Mouse (Mus musculus) intestine, embryonic 16.5 days (tissue): ENCODE measurements around the gene Stat5b. TPM values are rescaled to one million over a fixed set of nuclear protein-coding genes. Genes with fewer than 3 reads are reported as not detected.

ENCODE experiments used
- ATAC-seq: fragments of 200-750 bp; cut with Nextera tagmentation; 2 replicates; pipeline ENCODE4 v1.8.0; 2017; ENCODE audit warnings: moderate TSS enrichment, moderate library complexity
- H3K27ac ChIP-seq: fragments of 300-500 bp; sonication (generic); 2 replicates; pipeline ENCODE4 v1.5.1; 2014; ENCODE audit warnings: mild to moderate bottlenecking, low read length
- H3K27me3 ChIP-seq: fragments of 300-500 bp; sonication (generic); replicated peaks from 2 replicates; pipeline ENCODE4 v1.6.1; 2014; ENCODE audit warnings: low read length, control low read depth, mixed read lengths; ENCODE audit not compliant: control insufficient read depth, insufficient read depth
- H3K36me3 ChIP-seq: fragments of 300-500 bp; sonication (generic); 2 replicates; pipeline ENCODE4 v1.6.1; 2014; ENCODE audit warnings: low read length, control low read depth; ENCODE audit not compliant: control insufficient read depth, insufficient read depth
- H3K4me1 ChIP-seq: fragments of 300-500 bp; sonication (generic); 2 replicates; pipeline ENCODE4 v1.6.1; 2014; ENCODE audit warnings: low read length, control low read depth, mixed read lengths; ENCODE audit not compliant: control insufficient read depth, insufficient read depth
- H3K4me2 ChIP-seq: fragments of 300-500 bp; sonication (generic); 2 replicates; pipeline ENCODE4 v1.6.1; 2014; ENCODE audit warnings: low read depth, low read length, control low read depth
- H3K4me3 ChIP-seq: fragments of 300-500 bp; sonication (generic); 2 replicates; pipeline ENCODE4 v1.5.1; 2014; ENCODE audit warnings: mild to moderate bottlenecking, low read length
- H3K9ac ChIP-seq: fragments of 300-500 bp; sonication (generic); 2 replicates; pipeline ENCODE4 v1.6.1; 2014; ENCODE audit warnings: low read depth, low read length
- H3K9me3 ChIP-seq: fragments of 300-500 bp; sonication (generic); 2 replicates; pipeline ENCODE4 v1.6.1; 2016; ENCODE audit warnings: low read length, control low read depth; ENCODE audit not compliant: control insufficient read depth
- WGBS: fragments of 180-500 bp; shearing (Covaris S2); extraction: QIAGEN DNeasy Blood & Tissue Kit; methylation state at CpG from one replicate; pipeline ENCODE4 v1.1.7; 2014; 5-methylcytosine and 5-hydroxymethylcytosine counted together
- polyA plus RNA-seq: library from polyadenylated mRNA; unstranded; fragments of >200 nt; fragmentation: Nextera tagmentation; extraction: Ambion mirVana; gene quantifications from 2 replicates; pipeline ENCODE4 v1.2.1, GENCODE M21; 2015

The Stat5b gene
- polyA plus RNA-seq, 1 experiment from 2014 or later: 22.8 TPM

DNA sequence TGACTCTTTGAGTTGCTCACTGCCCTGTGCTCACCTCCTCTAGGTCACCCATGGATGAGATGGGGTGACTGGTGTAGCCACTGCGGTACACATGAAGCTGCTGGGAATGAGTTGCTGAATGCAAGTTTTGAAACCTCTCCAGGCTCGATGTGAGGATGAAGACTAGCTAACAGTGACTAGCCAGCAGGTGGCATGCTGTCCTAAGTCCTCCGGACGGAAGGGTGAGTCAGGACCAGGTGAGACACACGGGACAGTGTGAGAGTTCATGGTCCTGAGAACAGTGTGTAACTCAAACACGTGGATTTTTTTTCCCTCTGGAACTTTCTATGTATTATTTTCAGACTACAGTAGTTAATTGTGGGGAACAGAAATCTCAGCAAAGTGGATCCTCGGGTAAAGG, 17.1 kb downstream of the Stat5b start:
- peak; percentile 65 for ATAC-seq

DNA sequence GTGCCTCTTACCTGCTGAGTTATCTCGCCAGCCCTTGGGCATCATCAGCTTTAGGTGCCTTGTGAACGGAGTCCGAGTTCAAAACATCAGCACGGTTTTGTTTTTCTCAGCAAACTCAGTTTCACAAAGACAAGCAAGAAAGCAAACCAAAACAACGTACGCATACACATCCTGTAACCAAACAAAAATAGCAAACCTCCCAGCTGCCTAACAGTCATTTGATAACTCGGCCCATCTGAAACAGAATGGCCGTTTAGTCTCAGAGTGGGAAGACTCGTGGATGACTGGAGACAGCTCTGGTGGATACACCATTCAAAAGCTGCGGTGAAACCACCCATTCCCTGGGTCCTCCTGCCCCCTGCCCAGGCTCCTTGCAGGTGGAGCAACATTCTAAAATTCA, 19.1 kb downstream of the Stat5b start:
- 79% methylated on average over 10 of the region's 10 CpGs for WGBS
- H3K9ac ChIP-seq: no peak overlapping the region
- no peak for ATAC-seq
- no peaks in the 10 kb centered on the region for H3K9me3 ChIP-seq
- H3K27ac ChIP-seq: no peak overlapping the region
- H3K4me1 ChIP-seq: peaks cover 15% of the 10 kb centered on the region
- H3K36me3 ChIP-seq: no peaks in the 10 kb centered on the region
- no peak overlapping the region for H3K4me2 ChIP-seq
- H3K27me3 ChIP-seq: no peaks in the 10 kb centered on the region
- no peak overlapping the region for H3K4me3 ChIP-seq

More for the DNA sequence above, 17.1 kb downstream of the Stat5b start:
- Histone ChIP-seq H3K27me3 (no peaks in the 10 kb centered on the region), H3K4me1 (peaks cover 4% of the 10 kb centered on the region; the same call in 1 of the 2 replicates), H3K36me3 (no peaks in the 10 kb centered on the region), H3K4me2 (no peak overlapping the region), H3K9me3 (no peaks in the 10 kb centered on the region), H3K27ac (no peak overlapping the region), H3K9ac (no peak overlapping the region), H3K4me3 (no peak overlapping the region)
- 54% methylated on average over 7 of the region's 7 CpGs for WGBS

DNA sequence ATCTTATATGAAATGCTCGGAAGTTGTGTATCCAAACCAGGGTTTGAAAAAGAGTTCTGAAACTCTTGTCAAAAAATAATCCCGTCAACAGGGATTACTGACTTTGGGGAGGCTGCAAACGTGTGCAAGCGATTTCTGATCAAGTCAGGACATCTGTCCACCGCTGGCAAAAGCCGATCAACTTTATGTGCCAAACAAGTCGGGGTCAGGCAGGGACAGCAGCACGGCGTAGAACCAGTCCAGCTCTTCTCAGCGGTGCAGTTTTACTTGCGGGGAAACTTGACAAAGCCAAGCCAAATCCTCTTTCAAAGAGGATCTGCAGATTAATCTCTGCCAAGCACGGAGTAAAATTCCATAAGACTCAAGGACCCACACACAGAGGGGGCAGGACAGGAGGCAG, 20.8 kb downstream of the Stat5b start:
- H3K27me3 ChIP-seq: no peaks in the 10 kb centered on the region
- WGBS: 85% methylated on average over 12 of the region's 12 CpGs
- H3K4me2 ChIP-seq: no peak overlapping the region
- no peaks in the 10 kb centered on the region for H3K36me3 ChIP-seq
- peaks cover 15% of the 10 kb centered on the region for H3K4me1 ChIP-seq
- H3K27ac ChIP-seq: no peak overlapping the region
- H3K4me3 ChIP-seq: no peak overlapping the region
- no peak for ATAC-seq
- no peak overlapping the region for H3K9ac ChIP-seq
- no peaks in the 10 kb centered on the region for H3K9me3 ChIP-seq

DNA sequence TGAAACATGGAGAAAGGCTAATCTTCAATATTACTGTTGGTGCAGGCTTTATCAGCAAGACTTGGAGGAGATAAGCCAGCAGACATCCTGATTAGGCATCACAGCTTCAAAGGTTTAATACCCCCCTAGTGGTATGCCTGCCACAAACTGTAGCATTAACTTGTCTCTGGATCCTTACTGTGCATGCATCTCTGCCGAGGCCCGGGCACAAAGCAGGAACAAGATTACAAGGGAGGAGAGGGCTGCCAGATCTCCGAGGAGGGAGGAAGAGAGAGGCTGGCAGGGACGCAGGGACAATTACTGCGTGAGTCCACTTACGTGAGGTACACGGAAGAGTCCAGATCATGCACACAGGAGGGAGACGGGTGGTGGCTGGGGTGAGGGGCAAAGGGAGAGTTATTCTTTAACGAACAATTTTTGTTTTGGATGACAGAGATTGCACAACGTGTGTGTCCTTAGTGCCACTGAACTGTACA, 21.8 kb downstream of the Stat5b start:
- H3K4me3 ChIP-seq: no peak overlapping the region
- H3K27ac ChIP-seq: no peak overlapping the region
- H3K9me3 ChIP-seq: no peaks in the 10 kb centered on the region
- no peak overlapping the region for H3K9ac ChIP-seq
- H3K4me1 ChIP-seq: peaks cover 11% of the 10 kb centered on the region; the same call in 1 of the 2 replicates
- ATAC-seq: peak; percentile 74
- 49% methylated on average over 10 of the region's 10 CpGs for WGBS
- H3K36me3 ChIP-seq: no peaks in the 10 kb centered on the region
- H3K4me2 ChIP-seq: no peak overlapping the region
- no peaks in the 10 kb centered on the region for H3K27me3 ChIP-seq

DNA sequence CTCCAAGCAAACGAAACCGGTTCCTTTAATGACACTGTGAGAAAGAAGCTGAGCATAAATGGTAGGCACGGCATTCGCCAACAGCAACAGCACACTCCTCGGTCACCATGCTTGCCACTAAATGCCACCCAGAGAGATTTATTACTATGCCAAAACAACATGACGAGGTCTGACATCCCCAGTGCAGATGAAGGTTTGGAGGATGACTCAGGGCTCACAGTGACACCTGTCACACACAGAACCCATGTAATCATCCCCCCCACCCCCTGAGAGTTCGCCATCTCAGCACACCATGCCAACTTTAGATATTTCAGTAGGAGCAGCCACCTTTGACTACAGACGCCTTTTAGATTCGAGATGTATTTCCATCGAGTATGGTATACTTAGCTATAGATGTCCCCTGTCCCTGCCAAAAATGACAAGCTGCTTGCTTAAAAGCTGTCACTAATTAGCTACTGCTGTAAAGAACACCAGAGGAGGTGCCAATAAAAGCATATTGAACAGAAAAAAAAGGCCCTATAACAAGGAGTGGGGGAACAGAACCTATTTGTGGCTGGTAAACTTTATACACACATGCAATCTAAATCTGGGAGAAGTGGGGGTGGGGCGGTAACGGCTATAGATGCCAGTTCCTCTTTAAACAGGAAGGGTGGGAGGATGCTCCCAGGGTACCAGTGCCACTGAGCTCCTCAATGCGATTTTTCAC, 24.2 kb downstream of the Stat5b start:
- H3K4me3 ChIP-seq: no peak overlapping the region
- H3K27me3 ChIP-seq: no peaks in the 10 kb centered on the region
- H3K4me2 ChIP-seq: no peak overlapping the region
- H3K4me1 ChIP-seq: peaks cover 14% of the 10 kb centered on the region; the same call in 1 of the 2 replicates
- H3K27ac ChIP-seq: no peak overlapping the region
- H3K9me3 ChIP-seq: no peaks in the 10 kb centered on the region
- no peak for ATAC-seq
- H3K9ac ChIP-seq: no peak overlapping the region
- WGBS: 71% methylated on average over 13 of the region's 13 CpGs
- no peaks in the 10 kb centered on the region for H3K36me3 ChIP-seq

DNA sequence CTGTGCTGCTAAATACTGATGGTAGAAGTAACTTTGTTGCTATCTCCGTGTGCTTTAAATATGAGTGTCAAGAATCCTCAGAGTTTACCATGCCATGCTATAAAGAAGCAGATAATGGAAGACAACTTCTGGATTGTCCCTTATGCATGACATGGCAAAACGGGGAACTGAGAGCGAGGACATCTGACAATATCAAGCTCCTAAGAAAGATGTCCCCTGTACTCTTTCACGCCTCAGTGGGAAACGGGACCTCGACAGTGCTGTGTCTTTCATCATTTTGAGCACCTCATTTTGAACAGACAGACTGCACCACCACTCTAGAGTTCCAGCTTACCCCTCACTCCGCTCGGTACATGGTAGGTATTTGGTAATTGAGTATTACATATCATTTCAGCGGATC, 25.1 kb downstream of the Stat5b start:
- peaks cover 14% of the 10 kb centered on the region; the same call in 1 of the 2 replicates for H3K4me1 ChIP-seq
- 85% methylated on average over 9 of the region's 9 CpGs for WGBS
- no peaks in the 10 kb centered on the region for H3K36me3 ChIP-seq
- H3K9ac ChIP-seq: no peak overlapping the region
- no peak overlapping the region for H3K4me3 ChIP-seq
- no peak overlapping the region for H3K4me2 ChIP-seq
- no peak for ATAC-seq
- no peaks in the 10 kb centered on the region for H3K27me3 ChIP-seq
- H3K9me3 ChIP-seq: no peaks in the 10 kb centered on the region
- H3K27ac ChIP-seq: no peak overlapping the region

DNA sequence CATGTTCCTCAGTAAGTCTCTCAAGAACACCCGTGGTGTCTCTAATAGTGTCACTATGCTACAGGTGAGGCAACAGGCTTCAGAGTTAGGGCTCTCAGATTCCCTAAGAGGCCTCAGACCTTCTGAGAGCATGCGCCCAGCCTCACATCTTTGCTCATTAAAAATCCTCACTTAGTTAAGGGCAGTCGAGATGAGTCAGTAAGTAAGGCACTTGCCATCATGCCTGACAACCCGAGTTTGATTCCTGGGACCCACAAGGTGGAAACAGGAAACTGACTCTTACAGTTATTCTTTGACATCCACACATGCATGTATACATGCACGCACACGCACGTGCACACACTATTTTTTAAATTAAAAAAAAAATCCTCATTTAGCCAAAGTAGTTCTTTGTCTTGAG, 26.0 kb downstream of the Stat5b start:
- no peaks in the 10 kb centered on the region for H3K36me3 ChIP-seq
- ATAC-seq: no peak

DNA sequence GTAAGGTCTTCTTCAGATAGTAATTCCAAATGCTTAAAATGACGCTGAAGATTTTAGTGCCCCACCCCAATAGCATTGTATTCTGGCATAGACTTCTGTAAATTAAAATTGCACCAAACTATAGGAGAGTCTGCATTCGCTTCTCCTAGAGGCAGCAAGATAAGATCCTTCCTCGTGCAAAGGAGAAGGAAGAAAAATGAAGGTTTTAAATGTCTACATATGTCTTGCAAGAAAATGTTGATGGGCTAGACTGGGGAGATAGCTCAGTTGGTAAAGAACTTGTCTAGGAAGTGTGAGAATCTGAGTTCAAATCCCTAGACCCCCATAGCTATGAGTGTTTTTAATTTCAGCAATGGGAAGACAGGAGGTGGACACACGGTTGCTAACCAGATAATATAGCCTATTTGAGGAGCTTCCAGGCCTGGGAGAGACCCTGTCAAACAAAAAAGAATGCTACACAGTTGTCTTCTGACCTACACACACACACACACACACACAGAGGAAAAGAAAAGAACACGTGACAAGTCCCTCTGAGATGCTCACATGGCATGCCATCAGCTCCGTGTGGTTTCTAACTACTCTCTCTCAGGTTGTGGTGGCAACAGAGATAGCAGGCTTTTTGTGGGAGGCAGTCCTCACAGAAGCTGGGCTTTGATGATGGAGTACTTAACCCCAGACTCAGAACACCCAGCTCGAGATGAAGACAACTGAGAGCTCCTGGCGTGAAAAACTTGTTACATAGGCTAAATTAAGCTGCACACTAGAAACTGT, 26.8 kb downstream of the Stat5b start:
- Histone ChIP-seq H3K9me3 (no peaks in the 10 kb centered on the region), H3K36me3 (no peaks in the 10 kb centered on the region), H3K9ac (no peak overlapping the region), H3K4me2 (no peak overlapping the region), H3K4me3 (no peak overlapping the region), H3K27ac (no peak overlapping the region), H3K27me3 (no peaks in the 10 kb centered on the region), H3K4me1 (peaks cover 14% of the 10 kb centered on the region; the same call in 1 of the 2 replicates)
- WGBS: 76% methylated on average over 8 of the region's 8 CpGs
- no peak for ATAC-seq

More for the DNA sequence above, 26.0 kb downstream of the Stat5b start:
- Histone ChIP-seq H3K27me3 (no peaks in the 10 kb centered on the region), H3K4me1 (peaks cover 14% of the 10 kb centered on the region; the same call in 1 of the 2 replicates), H3K4me3 (no peak overlapping the region), H3K27ac (no peak overlapping the region), H3K9me3 (no peaks in the 10 kb centered on the region), H3K9ac (no peak overlapping the region), H3K4me2 (no peak overlapping the region)
- WGBS: 85% methylated on average over 7 of the region's 7 CpGs

DNA sequence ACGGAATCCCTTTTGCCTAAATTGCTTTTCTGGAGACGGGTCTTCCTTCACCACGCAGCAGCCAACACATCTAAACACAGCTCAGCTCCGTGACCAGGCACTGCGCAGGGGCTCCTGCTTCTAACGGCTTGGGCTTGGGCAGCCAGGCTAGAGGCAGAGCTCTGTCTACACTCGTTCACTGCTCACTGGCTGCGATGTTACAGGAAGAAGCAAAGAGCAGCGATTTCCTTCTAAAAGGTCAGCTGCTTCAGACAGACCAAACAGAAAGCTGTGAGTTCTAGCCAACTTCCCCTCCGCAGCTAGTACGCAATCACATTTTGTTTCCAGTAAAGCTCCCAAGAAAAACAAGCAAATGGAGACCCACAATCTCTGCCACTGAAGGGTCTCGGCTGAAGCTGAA, 28.2 kb downstream of the Stat5b start:
- H3K4me3 ChIP-seq: no peak overlapping the region
- H3K4me2 ChIP-seq: no peak overlapping the region
- 0 out of 2 replicates have a peak, but pooled peaks cover 6% of the 10 kb centered on the region for H3K4me1 ChIP-seq
- WGBS: 57% methylated on average over 12 of the region's 12 CpGs
- no peak overlapping the region for H3K9ac ChIP-seq
- no peaks in the 10 kb centered on the region for H3K36me3 ChIP-seq
- H3K27me3 ChIP-seq: no peaks in the 10 kb centered on the region
- no peak for ATAC-seq
- no peaks in the 10 kb centered on the region for H3K9me3 ChIP-seq
- peak overlapping the region; percentile 38; the same call in 1 of the 2 replicates for H3K27ac ChIP-seq
